Comparison of ENCODE assay signal across 9 mouse cellular contexts in the genomic region with DNA sequence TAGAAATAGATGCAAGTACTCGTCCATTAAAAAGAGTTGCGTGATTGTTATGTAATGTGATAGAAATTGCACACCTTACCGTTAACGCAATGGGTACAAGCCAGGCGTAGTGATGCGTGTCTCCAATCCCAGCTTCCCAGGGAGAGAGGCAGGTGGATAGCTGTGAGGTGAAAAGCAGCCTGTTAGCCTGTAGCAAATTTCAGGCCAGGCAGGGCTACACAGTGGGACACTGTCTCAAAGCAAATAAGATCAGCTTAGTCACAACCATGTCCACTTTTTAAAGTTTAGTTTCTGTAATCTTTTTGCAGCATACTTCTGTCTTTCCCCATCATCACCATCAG.
DNase-seq lines count a peak whose midpoint lies in the region; ATAC-seq and TF ChIP-seq lines count a peak whose summit lies in the region.
"Had no signal": no experiment of that assay in that cellular context is flagged by ENCODE, and none has a peak within 500 bp of the region (broad histone marks: within the 10 kb centered on the region; RNA-seq: fewer than 3 reads in every experiment).

No protein-coding gene starts in this region.

- ATAC-seq in intestine, embryonic 14.5 days (replicated peaks; ENCODE audit: low FRiP score, low TSS enrichment, low read depth) = peak; percentile 72
- ATAC-seq in intestine, postnatal 0 days = no peak
- no peak for ATAC-seq in embryonic facial prominence, embryonic 13.5 days (ENCODE audit: insufficient number of reproducible peaks, insufficient read depth, low FRiP score, low TSS enrichment, low read depth)
- ATAC-seq in hindbrain, embryonic 12.5 days (ENCODE audit: low FRiP score) = peak; percentile 57
- ATAC-seq in midbrain, embryonic 14.5 days (ENCODE audit: low FRiP score, low TSS enrichment) = 0 out of 2 replicates have a peak, but pooled peaks have one; percentile 41

- H3K4me1 ChIP-seq in intestine, embryonic 14.5 days (replicated peaks; ENCODE audit: control insufficient read depth, insufficient read depth, low read length) = no peaks in the 10 kb centered on the region
- no peaks in the 10 kb centered on the region for H3K4me1 ChIP-seq in intestine, postnatal 0 days (replicated peaks; ENCODE audit: control insufficient read depth, insufficient read depth, low read length)
- H3K4me1 ChIP-seq in embryonic facial prominence, embryonic 13.5 days = no peaks in the 10 kb centered on the region
- H3K4me1 ChIP-seq in hindbrain, embryonic 12.5 days = peaks cover 3% of the 10 kb centered on the region; the same call in 1 of the 2 replicates
- no peaks in the 10 kb centered on the region for H3K4me1 ChIP-seq in midbrain, embryonic 14.5 days (ENCODE audit: control insufficient read depth, insufficient read depth, low read length)
- H3K4me1 ChIP-seq: heart, embryonic 13.5 days had no signal

- no peak overlapping the region for H3K4me2 ChIP-seq in intestine, embryonic 14.5 days (ENCODE audit: low read length)
- H3K4me2 ChIP-seq in intestine, postnatal 0 days (replicated peaks; ENCODE audit: low read depth) = no peak overlapping the region
- H3K4me2 ChIP-seq in embryonic facial prominence, embryonic 13.5 days = peak overlapping the region; percentile 25; the same call in 1 of the 2 replicates
- H3K4me2 ChIP-seq in hindbrain, embryonic 12.5 days (replicated peaks) = no peak overlapping the region
- no peak overlapping the region; the same call in 1 of the 2 replicates for H3K4me2 ChIP-seq in midbrain, embryonic 14.5 days (ENCODE audit: low read length)
- H3K4me2 ChIP-seq: heart, embryonic 13.5 days had no signal

- no peak overlapping the region for H3K9ac ChIP-seq in intestine, embryonic 14.5 days (ENCODE audit: low read length)
- H3K9ac ChIP-seq in intestine, postnatal 0 days (ENCODE audit: low read depth, low read length) = no peak overlapping the region
- no peak overlapping the region for H3K9ac ChIP-seq in embryonic facial prominence, embryonic 13.5 days
- no peak overlapping the region for H3K9ac ChIP-seq in hindbrain, embryonic 12.5 days
- no peak overlapping the region for H3K9ac ChIP-seq in midbrain, embryonic 14.5 days (replicated peaks; ENCODE audit: low read length)
- H3K9ac ChIP-seq: heart, embryonic 13.5 days had no signal

- intact Hi-C loops in heart, postnatal 14 days (cut with DNase I) = no loop called here

- no peaks in the 10 kb centered on the region for H3K36me3 ChIP-seq in intestine, embryonic 14.5 days (ENCODE audit: control insufficient read depth, insufficient read depth, low read length)
- H3K36me3 ChIP-seq in intestine, postnatal 0 days (ENCODE audit: control insufficient read depth, insufficient read depth) = no peaks in the 10 kb centered on the region
- no peaks in the 10 kb centered on the region for H3K36me3 ChIP-seq in embryonic facial prominence, embryonic 13.5 days
- H3K36me3 ChIP-seq in hindbrain, embryonic 12.5 days = no peaks in the 10 kb centered on the region
- no peaks in the 10 kb centered on the region for H3K36me3 ChIP-seq in midbrain, embryonic 14.5 days (ENCODE audit: control insufficient read depth, insufficient read depth, low read length)
- H3K36me3 ChIP-seq: heart, embryonic 13.5 days had no signal

- no peaks in the 10 kb centered on the region for H3K9me3 ChIP-seq in intestine, embryonic 14.5 days (ENCODE audit: control insufficient read depth, low read length)
- no peaks in the 10 kb centered on the region for H3K9me3 ChIP-seq in intestine, postnatal 0 days (ENCODE audit: control insufficient read depth)
- no peaks in the 10 kb centered on the region for H3K9me3 ChIP-seq in embryonic facial prominence, embryonic 13.5 days
- H3K9me3 ChIP-seq in hindbrain, embryonic 12.5 days (replicated peaks) = no peaks in the 10 kb centered on the region
- H3K9me3 ChIP-seq in midbrain, embryonic 14.5 days (ENCODE audit: control insufficient read depth, low read length) = no peaks in the 10 kb centered on the region
- H3K9me3 ChIP-seq: heart, embryonic 13.5 days had no signal

- H3K4me3 ChIP-seq in intestine, embryonic 14.5 days (ENCODE audit: low read depth, low read length) = no peak overlapping the region
- no peak overlapping the region for H3K4me3 ChIP-seq in intestine, postnatal 0 days (ENCODE audit: low read depth, low read length)
- no peak overlapping the region for H3K4me3 ChIP-seq in embryonic facial prominence, embryonic 13.5 days
- H3K4me3 ChIP-seq in hindbrain, embryonic 12.5 days = no peak overlapping the region
- no peak overlapping the region for H3K4me3 ChIP-seq in midbrain, embryonic 14.5 days (replicated peaks; ENCODE audit: low read depth, low read length)
- H3K4me3 ChIP-seq: heart, embryonic 13.5 days had no signal

- H3K27me3 ChIP-seq in intestine, embryonic 14.5 days (replicated peaks; ENCODE audit: control insufficient read depth, insufficient read depth, low read length) = no peaks in the 10 kb centered on the region
- H3K27me3 ChIP-seq in intestine, postnatal 0 days (replicated peaks; ENCODE audit: control insufficient read depth, insufficient read depth, low read length) = no peaks in the 10 kb centered on the region
- H3K27me3 ChIP-seq in embryonic facial prominence, embryonic 13.5 days = no peaks in the 10 kb centered on the region
- H3K27me3 ChIP-seq in hindbrain, embryonic 12.5 days = no peaks in the 10 kb centered on the region
- no peaks in the 10 kb centered on the region for H3K27me3 ChIP-seq in midbrain, embryonic 14.5 days (ENCODE audit: control insufficient read depth, insufficient read depth, low read length)
- H3K27me3 ChIP-seq: heart, embryonic 13.5 days had no signal

- 26% methylated on average over 6 of the region's 6 CpGs for WGBS in intestine, embryonic 14.5 days
- 20% methylated on average over 6 of the region's 6 CpGs for WGBS in intestine, postnatal 0 days
- WGBS in embryonic facial prominence, embryonic 13.5 days = 14% methylated on average over 6 of the region's 6 CpGs
- WGBS in hindbrain, embryonic 12.5 days = 14% methylated on average over 6 of the region's 6 CpGs
- 13% methylated on average over 6 of the region's 6 CpGs for WGBS in midbrain, embryonic 14.5 days

- no peak overlapping the region for H3K27ac ChIP-seq in intestine, embryonic 14.5 days (ENCODE audit: low read depth)
- no peak overlapping the region for H3K27ac ChIP-seq in intestine, postnatal 0 days (ENCODE audit: low read depth, low read length)
- H3K27ac ChIP-seq in embryonic facial prominence, embryonic 13.5 days = no peak overlapping the region
- H3K27ac ChIP-seq in hindbrain, embryonic 12.5 days = no peak overlapping the region
- no peak overlapping the region for H3K27ac ChIP-seq in midbrain, embryonic 14.5 days (replicated peaks; ENCODE audit: low read depth, low read length)
- H3K27ac ChIP-seq: heart, embryonic 13.5 days had no signal

- DNase-seq in intestine, embryonic 14.5 days (ENCODE audit: low spot score) = no peak
- DNase-seq in midbrain, embryonic 14.5 days = no peak
- DNase-seq in layer of hippocampus, adult 8-10 months (ENCODE audit: low spot score in 2 of 2) = no peak
- no peak for DNase-seq in adrenal gland, postnatal 25 days
- DNase-seq in heart, postnatal 14 days = no peak

- no peak for TF ChIP-seq CTCF in intestine, postnatal 0 days (IDR thresholded peaks at IDR 0.05; ENCODE audit: low read depth)

Comparison
In these comparisons a context has a peak if more than half of its experiments do, and no peak if none do; other contexts are left out.
1. ATAC-seq: peak in intestine, embryonic 14.5 days (single experiment), hindbrain, embryonic 12.5 days (single experiment) and midbrain, embryonic 14.5 days (single experiment); none in intestine, postnatal 0 days (single experiment) and embryonic facial prominence, embryonic 13.5 days (single experiment).